Mouse (Mus musculus) bone marrow macrophage, adult 2 months (primary cell): ENCODE data around the gene Rps6kb2. TPM values are rescaled to one million over a fixed set of nuclear protein-coding genes. Genes with fewer than 3 reads are reported as not detected.

Experiments used
- H3K27ac ChIP-seq: 2 replicates; pipeline ENCODE4 v1.5.1; 2012; ENCODE audit warnings: low read depth, low read length; ENCODE audit not compliant: insufficient read depth
- H3K4me1 ChIP-seq: 2 replicates; pipeline ENCODE4 v1.6.1; 2012; ENCODE audit warnings: low read length; ENCODE audit not compliant: control insufficient read depth, insufficient read depth
- H3K4me3 ChIP-seq: 2 replicates; pipeline ENCODE4 v1.5.1; 2012; ENCODE audit warnings: mild to moderate bottlenecking, low read length, moderate library complexity; ENCODE audit not compliant: insufficient read depth
- CTCF ChIP-seq: IDR thresholded peaks from 2 replicates; pipeline ENCODE4 v1.5.1; 2012; ENCODE audit warnings: low read depth, mild to moderate bottlenecking, low read length, moderate library complexity
- POLR2A ChIP-seq: IDR thresholded peaks from 2 replicates; pipeline ENCODE4 v1.6.1; 2012; ENCODE audit warnings: mild to moderate bottlenecking, low read depth, low read length, borderline replicate concordance
- polyA plus RNA-seq: library from polyadenylated mRNA; stranded (reverse); fragments of >200 nt; gene quantifications from 2 replicates; pipeline ENCODE4 v1.2.4, GENCODE M21; 2012; ENCODE audit not compliant: missing spikeins, insufficient read depth, insufficient read length

Rps6kb2 gene
- polyA plus RNA-seq, 1 experiment: 32.3 TPM

GRCm38 (mm10) chr19:4189051-4189620 lies 26.0 kb upstream of the Rps6kb2 start:
- TF ChIP-seq POLR2A (no peak), CTCF (no peak)
- no peak overlapping the region for H3K27ac ChIP-seq
- no peak overlapping the region for H3K4me3 ChIP-seq
- peaks cover 19% of the 10 kb centered on the region for H3K4me1 ChIP-seq

GRCm38 (mm10) chr19:4187303-4187702 lies 24.1 kb upstream of the Rps6kb2 start:
- no peak for TF ChIP-seq CTCF
- no peak for TF ChIP-seq POLR2A
- H3K4me1 ChIP-seq: peaks cover 8% of the 10 kb centered on the region
- H3K4me3 ChIP-seq: no peak overlapping the region
- H3K27ac ChIP-seq: no peak overlapping the region

- Histone ChIP-seq H3K4me3 (no peak overlapping the region), H3K4me1 (peaks cover 6% of the 10 kb centered on the region), H3K27ac (no peak overlapping the region)
- TF ChIP-seq POLR2A: no peak
These were observed 22.1 kb upstream of the Rps6kb2 start for GRCm38 (mm10) chr19:4184976-4185975.

DNA sequence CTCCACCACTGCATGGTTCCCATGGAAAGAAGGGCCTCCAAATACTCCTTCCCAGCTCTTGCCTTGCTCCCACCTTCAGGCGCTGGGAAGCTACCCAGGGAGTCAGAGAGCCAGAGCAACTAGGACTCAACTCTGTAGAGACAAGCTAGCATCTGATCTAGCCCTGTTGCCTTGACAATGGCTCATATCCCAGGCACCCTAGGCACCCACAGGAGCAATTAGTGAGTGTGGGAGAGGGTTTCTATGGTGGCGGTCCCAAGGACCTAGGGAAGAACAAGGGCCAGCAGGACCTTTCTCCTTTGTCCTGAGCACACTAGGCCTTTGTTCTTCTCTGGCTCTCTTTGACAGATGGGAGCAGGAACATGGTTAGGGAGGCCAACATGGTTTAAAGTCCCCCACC lies 20.5 kb upstream of the Rps6kb2 start:
- Histone ChIP-seq H3K4me1 (peaks cover 6% of the 10 kb centered on the region), H3K27ac (no peak overlapping the region), H3K4me3 (no peak overlapping the region)
- TF ChIP-seq POLR2A: no peak

DNA sequence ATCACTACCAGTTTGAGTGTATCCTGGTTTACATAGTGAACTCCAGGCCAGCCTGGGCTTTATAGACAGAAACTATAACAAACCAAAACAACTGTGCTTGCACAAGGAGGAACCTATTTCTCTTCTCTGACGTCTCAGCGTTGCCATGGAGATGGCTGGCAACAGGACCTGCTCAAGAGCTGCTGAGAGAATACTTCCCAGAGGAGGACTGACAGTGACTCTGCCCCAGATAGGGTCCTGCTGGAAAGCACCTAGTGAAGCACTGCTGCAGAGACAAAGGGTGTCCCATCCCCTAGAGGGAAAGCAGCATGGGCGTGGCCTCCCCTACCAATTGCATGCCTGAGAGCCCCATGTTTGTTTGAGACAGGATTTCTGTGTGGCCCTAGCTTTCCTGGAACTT lies 18.7 kb upstream of the Rps6kb2 start:
- Histone ChIP-seq H3K27ac (no peak overlapping the region), H3K4me3 (no peak overlapping the region), H3K4me1 (peaks cover 6% of the 10 kb centered on the region)
- TF ChIP-seq POLR2A (no peak), CTCF (no peak)

GRCm38 (mm10) chr19:4180411-4180810 lies 17.3 kb upstream of the Rps6kb2 start:
- no peak for TF ChIP-seq CTCF
- TF ChIP-seq POLR2A: no peak
- Histone ChIP-seq H3K4me1 (peaks cover 6% of the 10 kb centered on the region), H3K4me3 (no peak overlapping the region), H3K27ac (no peak overlapping the region)

DNA sequence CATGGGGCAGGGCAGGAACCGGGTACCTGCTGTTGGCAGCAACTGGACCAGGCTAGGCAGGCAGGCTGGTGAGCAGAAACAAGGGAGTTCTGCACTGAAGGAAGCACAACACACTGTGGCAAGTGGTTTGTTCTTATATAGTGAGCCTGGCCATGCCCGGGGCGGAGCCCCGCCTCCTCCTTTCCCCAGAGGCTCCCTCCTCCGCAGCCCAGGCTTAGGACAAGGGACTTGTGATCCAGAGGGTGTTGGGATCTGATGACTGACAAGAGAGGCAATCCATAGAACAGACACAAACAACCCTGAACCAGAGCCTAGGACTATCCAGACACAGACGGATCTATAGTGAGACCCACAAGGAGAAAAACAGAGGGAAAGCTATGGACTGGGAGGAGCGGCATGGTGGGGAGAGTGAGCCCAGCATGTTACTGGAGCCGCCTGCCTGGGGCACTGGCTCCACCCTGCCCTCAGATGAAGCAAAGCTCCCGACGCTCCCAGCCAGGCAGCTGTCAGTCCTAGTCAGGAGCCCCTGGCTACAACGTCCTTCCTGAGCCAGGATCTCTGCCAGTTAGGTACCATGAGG lies 12.3 kb upstream of the Rps6kb2 start, which contains the start of gene Carns1:
Gene Carns1 (minus strand): TSS at position 112 of the 580 bp plus-strand sequence.
- Histone ChIP-seq H3K4me1 (0 out of 2 replicates have a peak, but pooled peaks cover 5% of the 10 kb centered on the region), H3K27ac (no peak within 1 kb of the TSS), H3K4me3 (no peak within 1 kb of the TSS)
- TF ChIP-seq CTCF (no peak), POLR2A (no peak)

DNA sequence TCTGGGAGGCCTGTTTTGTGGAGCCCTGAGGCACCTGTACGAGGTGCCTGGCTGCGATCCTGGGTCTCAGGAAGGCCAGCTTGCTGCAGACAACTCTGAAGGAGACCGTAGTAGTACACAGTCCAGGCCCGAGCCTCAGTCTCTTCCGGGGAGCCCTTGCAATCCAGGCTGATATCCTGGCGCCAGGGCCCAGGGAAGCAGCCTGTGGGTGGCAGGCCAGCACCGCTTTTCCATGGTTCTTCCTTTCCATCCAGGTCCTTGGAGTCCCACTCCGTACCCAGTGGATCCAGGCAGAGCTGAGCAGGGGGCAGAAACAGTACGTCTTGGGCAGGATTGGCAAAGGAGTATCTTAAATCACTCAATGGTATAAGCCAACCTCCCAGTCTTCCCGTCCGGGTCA lies 9.8 kb upstream of the Rps6kb2 start:
- no peak for TF ChIP-seq POLR2A
- TF ChIP-seq CTCF: no peak
- Histone ChIP-seq H3K4me1 (peaks cover 10% of the 10 kb centered on the region), H3K27ac (no peak overlapping the region), H3K4me3 (no peak overlapping the region)

GRCm38 (mm10) chr19:4171393-4172290 lies 8.5 kb upstream of the Rps6kb2 start:
- no peak overlapping the region for H3K27ac ChIP-seq
- no peak overlapping the region for H3K4me3 ChIP-seq
- peaks cover 10% of the 10 kb centered on the region for H3K4me1 ChIP-seq
- TF ChIP-seq POLR2A: no peak
- no peak for TF ChIP-seq CTCF
